Mouse (Mus musculus) liver, adult 2 months (tissue): ENCODE measurements around the gene Ptcd1. TPM values are rescaled to one million over a fixed set of nuclear protein-coding genes. Genes with fewer than 3 reads are reported as not detected.
"Not testable (repeated sequence)": the region's sequence is repeated elsewhere in the genome, so short reads cannot be mapped to it uniquely, and the experiment has no call there.

ENCODE experiments used
- DNase-seq: peaks from one replicate; pipeline ENCODE4 v3.0.0-alpha.2; 2011; ENCODE audit warnings: low read depth, low spot score; ENCODE audit errors: extremely low read depth
- H3K27ac ChIP-seq: fragments of 200-500 bp; replicated peaks from 2 replicates; pipeline ENCODE4 v1.5.1; 2012; ENCODE audit warnings: low read depth, mild to moderate bottlenecking, control low read depth, inconsistent platforms, low read length; ENCODE audit not compliant: insufficient read depth
- H3K27me3 ChIP-seq: fragments of 200-500 bp; 2 replicates; pipeline ENCODE4 v1.6.1; 2012; ENCODE audit warnings: mild to moderate bottlenecking, moderate library complexity, low read length, inconsistent platforms; ENCODE audit not compliant: control insufficient read depth, insufficient read depth
- H3K36me3 ChIP-seq: fragments of 200-500 bp; 2 replicates; pipeline ENCODE4 v1.6.1; 2012; ENCODE audit warnings: low read length, inconsistent platforms; ENCODE audit not compliant: control insufficient read depth, insufficient read depth
- H3K4me1 ChIP-seq: fragments of 200-500 bp; 2 replicates; pipeline ENCODE4 v1.6.1; 2011; ENCODE audit warnings: low read length; ENCODE audit not compliant: control insufficient read depth, insufficient read depth
- H3K4me3 ChIP-seq: fragments of 200-500 bp; 2 replicates; pipeline ENCODE4 v1.5.1; 2011; ENCODE audit warnings: low read depth, mild to moderate bottlenecking, control low read depth, low read length, moderate library complexity; ENCODE audit not compliant: insufficient read depth
- H3K79me2 ChIP-seq: fragments of 200-500 bp; 2 replicates; pipeline ENCODE4 v1.6.1; 2012; ENCODE audit warnings: inconsistent platforms, mild to moderate bottlenecking, low read length, moderate library complexity; ENCODE audit not compliant: control insufficient read depth, insufficient read depth
- H3K9ac ChIP-seq: fragments of 200-500 bp; 2 replicates; pipeline ENCODE4 v1.6.1; 2012; ENCODE audit warnings: low read depth, mild to moderate bottlenecking, control low read depth, inconsistent platforms, low read length
- CTCF ChIP-seq: fragments of 200-500 bp; IDR thresholded peaks from 2 replicates; pipeline ENCODE4 v1.5.1; 2011; ENCODE audit warnings: low read depth, low read length, control low read depth
- POLR2A ChIP-seq: fragments of 200-500 bp; IDR thresholded peaks from 2 replicates; pipeline ENCODE4 v1.6.1; 2011; ENCODE audit warnings: low read length, control low read depth; ENCODE audit not compliant: insufficient read depth; ENCODE audit errors: extremely low read depth
- WGBS: fragments of 180-500 bp; shearing (Covaris S2); methylation state at CpG from one replicate; pipeline ENCODE4 v1.1.7; 2018; 5-methylcytosine and 5-hydroxymethylcytosine counted together
- polyA plus RNA-seq: library from polyadenylated mRNA; depleted of rRNA; stranded (reverse); fragments of >200 nt; gene quantifications from 2 replicates; pipeline ENCODE4 v1.2.3, GENCODE M21; 2012
- total RNA-seq: library from RNA; depleted of rRNA; stranded (reverse); fragments of >200 nt; gene quantifications from 2 replicates; pipeline ENCODE4 v1.2.3, GENCODE M21; 2014

The Ptcd1 gene
- total and polyA plus RNA-seq, 2 experiments, result 7.2 to 7.5 TPM

- Histone ChIP-seq H3K79me2 (peaks cover 15% of the 10 kb centered on the region; the same call in 1 of the 2 replicates), H3K36me3 (peaks cover 34% of the 10 kb centered on the region), H3K4me3 (peak overlapping the region; percentile 89), H3K9ac (peak overlapping the region; percentile 81; the same call in 1 of the 2 replicates), H3K27ac (no peak overlapping the region), H3K27me3 (no peaks in the 10 kb centered on the region), H3K4me1 (peaks cover 6% of the 10 kb centered on the region)
- no peak for TF ChIP-seq POLR2A
- DNase-seq, result no peak
- WGBS, result 5% methylated on average over 6 of the region's 6 CpGs
Measured at GRCm38 (mm10) chr5:145138836-145139235, 28.1 kb downstream of the Ptcd1 start.

- not testable (repeated sequence) for H3K79me2 ChIP-seq
- 96% methylated on average over 6 of the region's 6 CpGs for WGBS
- peaks cover 40% of the 10 kb centered on the region for H3K36me3 ChIP-seq
Measured at GRCm38 (mm10) chr5:145133275-145133674, 33.6 kb downstream of the Ptcd1 start.

GRCm38 (mm10) chr5:145130995-145131394 is 35.9 kb downstream of the Ptcd1 start:
- TF ChIP-seq CTCF (no peak), POLR2A (no peak)
- Histone ChIP-seq H3K4me3 (no peak overlapping the region), H3K27ac (no peak overlapping the region), H3K36me3 (peaks cover 47% of the 10 kb centered on the region), H3K27me3 (no peaks in the 10 kb centered on the region), H3K79me2 (no peaks in the 10 kb centered on the region), H3K9ac (no peak overlapping the region), H3K4me1 (no peaks in the 10 kb centered on the region)
- 88% methylated on average over 3 of the region's 3 CpGs for WGBS
- no peak for DNase-seq

More at GRCm38 (mm10) chr5:145133275-145133674, 33.6 kb downstream of the Ptcd1 start:
- H3K27ac ChIP-seq, H3K9ac ChIP-seq, H3K4me3 ChIP-seq, DNase-seq, H3K4me1 ChIP-seq, H3K27me3 ChIP-seq: not testable (repeated sequence)

- 57% methylated on average over 11 of the region's 11 CpGs for WGBS
- Histone ChIP-seq H3K36me3 (peaks cover 48% of the 10 kb centered on the region), H3K27ac (no peak overlapping the region), H3K79me2 (no peaks in the 10 kb centered on the region), H3K4me1 (no peaks in the 10 kb centered on the region), H3K4me3 (no peak overlapping the region), H3K27me3 (no peaks in the 10 kb centered on the region), H3K9ac (no peak overlapping the region)
- TF ChIP-seq CTCF (no peak), POLR2A (no peak)
- no peak for DNase-seq
Measured at GRCm38 (mm10) chr5:145130191-145130590, 36.7 kb downstream of the Ptcd1 start.

- not testable (repeated sequence) for H3K27me3 ChIP-seq, H3K79me2 ChIP-seq, DNase-seq, H3K4me1 ChIP-seq, H3K4me3 ChIP-seq, H3K27ac ChIP-seq, H3K9ac ChIP-seq
- peaks cover 44% of the 10 kb centered on the region for H3K36me3 ChIP-seq
- WGBS, result 91% methylated on average over 4 of the region's 6 CpGs
Measured at GRCm38 (mm10) chr5:145129773-145130172, 37.1 kb downstream of the Ptcd1 start.

GRCm38 (mm10) chr5:145129124-145129523 is 37.8 kb downstream of the Ptcd1 start:
- no peaks in the 10 kb centered on the region for H3K4me1 ChIP-seq
- no peak overlapping the region for H3K27ac ChIP-seq
- H3K9ac ChIP-seq, result no peak overlapping the region
- H3K4me3 ChIP-seq, result no peak overlapping the region
- WGBS, result 86% methylated on average over 4 of the region's 4 CpGs
- no peaks in the 10 kb centered on the region for H3K79me2 ChIP-seq
- DNase-seq, result no peak
- H3K36me3 ChIP-seq, result peaks cover 37% of the 10 kb centered on the region
- TF ChIP-seq CTCF (no peak), POLR2A (no peak)
- no peaks in the 10 kb centered on the region for H3K27me3 ChIP-seq

GRCm38 (mm10) chr5:145126580-145126979 is 40.3 kb downstream of the Ptcd1 start:
- WGBS, result 95% methylated on average over 9 of the region's 9 CpGs
- TF ChIP-seq CTCF (no peak), POLR2A (no peak)
- Histone ChIP-seq H3K4me3 (no peak overlapping the region), H3K27ac (no peak overlapping the region), H3K36me3 (peaks cover 20% of the 10 kb centered on the region), H3K79me2 (no peaks in the 10 kb centered on the region), H3K4me1 (no peaks in the 10 kb centered on the region), H3K9ac (no peak overlapping the region), H3K27me3 (no peaks in the 10 kb centered on the region)
- DNase-seq, result no peak
